ENCODE assay signal across 8 mouse cellular contexts in the genomic region with DNA sequence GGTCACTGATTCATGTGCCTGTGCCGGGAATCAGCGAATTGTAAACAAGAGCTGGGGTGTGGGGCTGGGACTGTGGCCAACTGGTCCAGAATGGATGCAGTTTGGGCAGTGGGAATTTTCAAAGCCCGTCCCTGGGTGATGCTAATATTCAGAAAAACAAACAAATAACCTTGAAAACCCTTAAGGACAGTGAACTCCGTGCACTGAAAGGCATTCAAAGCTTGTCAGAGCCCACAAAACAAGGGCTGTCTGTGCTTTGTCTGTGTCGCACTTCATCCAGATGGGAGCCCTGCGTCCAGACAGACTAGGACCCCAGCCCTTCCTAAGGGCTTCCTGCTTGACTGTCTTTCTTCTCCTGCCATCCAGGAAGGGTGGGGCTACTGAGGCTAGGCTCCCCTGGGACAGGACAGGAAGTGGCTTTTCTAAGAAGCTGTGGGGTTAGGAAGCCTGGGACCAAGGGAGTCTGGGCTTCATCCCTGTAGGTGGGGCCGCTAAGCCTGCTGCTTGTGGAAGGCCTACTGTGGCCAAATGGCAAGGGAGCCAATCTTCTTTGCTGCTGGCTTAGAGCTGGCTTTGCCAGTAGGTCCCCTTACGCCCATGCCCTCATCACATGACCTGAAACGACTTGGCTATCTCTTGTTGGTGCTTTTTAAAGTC. TPM values are rescaled to one million over a fixed set of nuclear protein-coding genes. Genes with fewer than 3 reads are reported as not detected.
DNase-seq lines count a peak whose midpoint lies in the region; ATAC-seq and TF ChIP-seq lines count a peak whose summit lies in the region.

No protein-coding gene starts in this region.

- peak; percentile 67 for ATAC-seq in lung, embryonic 16.5 days (ENCODE audit: low read depth)

- no peaks in the 10 kb centered on the region for H3K9me3 ChIP-seq in heart, embryonic 10.5 days
- H3K9me3 ChIP-seq in lung, embryonic 16.5 days (ENCODE audit: control insufficient read depth, low read length) = no peaks in the 10 kb centered on the region

- peak overlapping the region; percentile 55 for H3K4me3 ChIP-seq in heart, embryonic 10.5 days
- peak overlapping the region; percentile 48 for H3K4me3 ChIP-seq in lung, embryonic 16.5 days (ENCODE audit: low read length)
- no peak overlapping the region for H3K4me3 ChIP-seq in spleen, adult 2 months (ENCODE audit: extremely low read depth, insufficient read depth, insufficient read length)

- no peak for TF ChIP-seq CTCF in spleen, adult 2 months (IDR thresholded peaks at IDR 0.05; ENCODE audit: extremely low read depth, insufficient read depth, insufficient read length, insufficient replicate concordance)

- peaks cover 69% of the 10 kb centered on the region for H3K4me1 ChIP-seq in heart, embryonic 10.5 days
- H3K4me1 ChIP-seq in lung, embryonic 16.5 days (replicated peaks; ENCODE audit: control insufficient read depth, insufficient read depth, low read length) = peaks cover 52% of the 10 kb centered on the region
- H3K4me1 ChIP-seq in spleen, adult 2 months (ENCODE audit: control insufficient read depth, insufficient read depth, insufficient read length) = peaks cover 32% of the 10 kb centered on the region; the same call in 1 of the 2 replicates

- peak overlapping the region; percentile 94 for H3K27ac ChIP-seq in heart, embryonic 10.5 days
- H3K27ac ChIP-seq in lung, embryonic 16.5 days (ENCODE audit: low read length) = peak overlapping the region; percentile 96
- peak overlapping the region; percentile 89 for H3K27ac ChIP-seq in spleen, adult 2 months (ENCODE audit: insufficient read depth, low read length)

- H3K9ac ChIP-seq in lung, embryonic 16.5 days (ENCODE audit: low read length) = peak overlapping the region; percentile 69

- no peaks in the 10 kb centered on the region for H3K27me3 ChIP-seq in heart, embryonic 10.5 days (ENCODE audit: insufficient read depth, poor library complexity, severe bottlenecking)
- H3K27me3 ChIP-seq in lung, embryonic 16.5 days (ENCODE audit: control insufficient read depth, insufficient read depth, low read depth, low read length) = no peaks in the 10 kb centered on the region
- no peaks in the 10 kb centered on the region for H3K27me3 ChIP-seq in spleen, adult 2 months (ENCODE audit: control insufficient read depth, insufficient read depth, low read length)

- peak overlapping the region; percentile 81 for H3K4me2 ChIP-seq in lung, embryonic 16.5 days (ENCODE audit: low read depth, low read length)

- peak; percentile 43 for DNase-seq in thymus, postnatal 25 days
- no peak for DNase-seq in thymus, postnatal 0 days (ENCODE audit: low spot score)
- peak; percentile 52 for DNase-seq in embryo, embryonic 9.5 days (ENCODE audit: extremely low spot score)
- DNase-seq in heart, embryonic 10.5 days (ENCODE audit: low spot score) = peak; percentile 77
- peak; percentile 74 to 84 for DNase-seq in kidney, adult 8-10 months
- peak in 1 of 2 experiments; percentile 65 for DNase-seq in spleen, adult 2 months (ENCODE audit: low read depth in 1 of 2, low spot score in 2 of 2)
- no peak for DNase-seq in left cerebral cortex, adult 18-20 months (ENCODE audit: low spot score in 2 of 2)

- H3K36me3 ChIP-seq in heart, embryonic 10.5 days = peaks cover 12% of the 10 kb centered on the region
- peaks cover 5% of the 10 kb centered on the region for H3K36me3 ChIP-seq in lung, embryonic 16.5 days (ENCODE audit: control insufficient read depth, insufficient read depth, low read length)
- no peaks in the 10 kb centered on the region for H3K36me3 ChIP-seq in spleen, adult 2 months (ENCODE audit: control insufficient read depth, insufficient read depth, low read length)

- 19% methylated on average over 9 of the region's 9 CpGs for WGBS in heart, embryonic 10.5 days
- WGBS in lung, embryonic 16.5 days = 25% methylated on average over 9 of the region's 9 CpGs
- WGBS in spleen, adult 2 months = 20% methylated on average over 9 of the region's 9 CpGs

- no peak for TF ChIP-seq POLR2A in spleen, adult 2 months (IDR thresholded peaks at IDR 0.05; ENCODE audit: low read depth, low read length)

RNA-seq across cellular contexts. Expression of a gene that starts 21.6 kb away (rescaled TPM):
- polyA plus RNA-seq in thymus, postnatal 0 days (2015; fragmentation: Nextera tagmentation; extraction: Ambion mirVana) = 19.6 and 31.3 TPM in 2 replicates
- 7.8 and 8.8 TPM in 2 replicates for polyA plus RNA-seq in heart, embryonic 10.5 days (2016; fragmentation: Nextera tagmentation; extraction: Ambion mirVana)
- polyA plus RNA-seq in lung, embryonic 16.5 days (2015; fragmentation: Nextera tagmentation; extraction: Ambion mirVana) = 11.4 and 12.7 TPM in 2 replicates
- 4.5 and 6.1 TPM in 2 replicates for polyA plus RNA-seq in spleen, adult 2 months (2012; rRNA removed)
- total RNA-seq in left cerebral cortex, adult 18-20 months (2021) = 1 to 10 TPM; 4.5 to 8.7 TPM

RNA-seq across cellular contexts. Expression of a gene that starts 21.9 kb away (rescaled TPM):
- 21.2 and 23.2 TPM in 2 replicates for polyA plus RNA-seq in thymus, postnatal 0 days (2015; fragmentation: Nextera tagmentation; extraction: Ambion mirVana)
- 21.2 and 23.8 TPM in 2 replicates for polyA plus RNA-seq in heart, embryonic 10.5 days (2016; fragmentation: Nextera tagmentation; extraction: Ambion mirVana)
- 27.8 and 28.6 TPM in 2 replicates for polyA plus RNA-seq in lung, embryonic 16.5 days (2015; fragmentation: Nextera tagmentation; extraction: Ambion mirVana)
- polyA plus RNA-seq in spleen, adult 2 months (2012; rRNA removed) = 16.8 and 19.0 TPM in 2 replicates
- 1 to 10 TPM; 7.1 to 8.7 TPM for total RNA-seq in left cerebral cortex, adult 18-20 months (2021)

RNA-seq across cellular contexts. Expression of a gene that starts 22.0 kb away (rescaled TPM):
- polyA plus RNA-seq in thymus, postnatal 0 days (2015; fragmentation: Nextera tagmentation; extraction: Ambion mirVana) = 2.6 and 3.2 TPM in 2 replicates
- 0.74 and 2.4 TPM in 2 replicates for polyA plus RNA-seq in heart, embryonic 10.5 days (2016; fragmentation: Nextera tagmentation; extraction: Ambion mirVana)
- polyA plus RNA-seq in lung, embryonic 16.5 days (2015; fragmentation: Nextera tagmentation; extraction: Ambion mirVana) = 0.45 and 1.6 TPM in 2 replicates
- 0.32 TPM in 1 of 2 replicates, not detected in the other for polyA plus RNA-seq in spleen, adult 2 months (2012; rRNA removed)
- under 1 TPM in 1 of 2 experiments, not detected in 1; 0.66 TPM for total RNA-seq in left cerebral cortex, adult 18-20 months (2021)

Comparison
In these comparisons a context has a peak if more than half of its experiments do, and no peak if none do; other contexts are left out.
1. DNase-seq: peak in thymus, postnatal 25 days (single experiment), embryo, embryonic 9.5 days (single experiment), heart, embryonic 10.5 days (single experiment) and kidney, adult 8-10 months (2 of 2); none in thymus, postnatal 0 days (single experiment) and left cerebral cortex, adult 18-20 months (0 of 2).
2. Peak in every context shown above with its lines, with median percentiles within 50 percentile points of each other: H3K27ac ChIP-seq.